Mouse (Mus musculus) CH12.LX (cell line): ENCODE results near the gene Pitx3. TPM values are rescaled to one million over a fixed set of nuclear protein-coding genes. Genes with fewer than 3 reads are reported as not detected.

Experiments used
- DNase-seq: peaks from one replicate; pipeline ENCODE4 v3.0.0-alpha.2; 2013; ENCODE audit errors: extremely low read depth
- H3K27ac ChIP-seq: 2 replicates; pipeline ENCODE4 v1.5.1; 2012; ENCODE audit warnings: low read depth, mild to moderate bottlenecking, control low read depth, moderate library complexity; ENCODE audit not compliant: insufficient read depth
- H3K27me3 ChIP-seq: replicated peaks from 2 replicates; pipeline ENCODE3; 2012; ENCODE audit warnings: inconsistent platforms
- H3K36me3 ChIP-seq, 2 experiments: replicated peaks in 1 of 2; 2 replicates each; pipeline versions ENCODE3 to v1.6.1; 2012; ENCODE audit warnings: inconsistent platforms in 1 of 2, low read length in 1 of 2, mild to moderate bottlenecking in 1 of 2, mixed read lengths in 1 of 2, moderate library complexity in 1 of 2; ENCODE audit not compliant: control insufficient read depth in 1 of 2, insufficient read depth in 1 of 2
- H3K4me1 ChIP-seq, 2 experiments: 2 replicates each; pipeline ENCODE4 v1.6.1; 2012; ENCODE audit warnings: inconsistent platforms in 1 of 2, moderate library complexity in 1 of 2; ENCODE audit not compliant: insufficient read depth in 2 of 2, control insufficient read depth in 1 of 2
- H3K4me2 ChIP-seq: 2 replicates; pipeline ENCODE4 v1.6.1; 2012; ENCODE audit warnings: low read depth, mild to moderate bottlenecking, control low read depth; ENCODE audit not compliant: poor library complexity, insufficient read depth, severe bottlenecking
- H3K4me3 ChIP-seq, 3 experiments: fragments of 150-350 bp in 1 of 3; sonication (generic) in 1 of 3; replicated peaks in 1 of 3; 2 replicates each; pipeline versions ENCODE3 to v1.5.1; 2011 to 2012; ENCODE audit warnings: low read depth in 2 of 3, low read length in 2 of 3, mild to moderate bottlenecking in 2 of 3, moderate library complexity in 2 of 3, control low read depth in 1 of 3, improper control_type of control experiment in 1 of 3, inconsistent platforms in 1 of 3, mixed read lengths in 1 of 3; ENCODE audit not compliant: poor library complexity in 1 of 3
- H3K79me2 ChIP-seq: replicated peaks from 2 replicates; pipeline ENCODE4 v1.6.1; 2012; ENCODE audit warnings: mild to moderate bottlenecking, moderate library complexity; ENCODE audit not compliant: control insufficient read depth, poor library complexity, insufficient read depth, severe bottlenecking; ENCODE audit errors: extremely low read depth
- H3K9ac ChIP-seq: 2 replicates; pipeline ENCODE4 v1.6.1; 2012; ENCODE audit warnings: low read depth, mild to moderate bottlenecking, control low read depth, moderate library complexity; ENCODE audit not compliant: insufficient read depth
- H3K9me3 ChIP-seq: replicated peaks from 2 replicates; pipeline ENCODE3; 2012; ENCODE audit warnings: low read length, inconsistent platforms, mixed read lengths
- BHLHE40 ChIP-seq: IDR thresholded peaks from 2 replicates; pipeline ENCODE4 v1.6.1; 2011; ENCODE audit warnings: mild to moderate bottlenecking, low read depth, low read length, improper control_type of control experiment
- CHD2 ChIP-seq: IDR thresholded peaks from 2 replicates; pipeline ENCODE4 v1.6.1; 2011; ENCODE audit warnings: low read length, improper control_type of control experiment
- EP300 ChIP-seq: IDR thresholded peaks from 2 replicates; pipeline ENCODE4 v1.6.1; 2011; ENCODE audit warnings: low read length, improper control_type of control experiment
- ETS1 ChIP-seq: conservative IDR thresholded peaks from 2 replicates; pipeline ENCODE4 v1.6.1; 2012; ENCODE audit warnings: low read depth, mild to moderate bottlenecking, inconsistent platforms, low read length, improper control_type of control experiment, moderate library complexity
- GABPA ChIP-seq: IDR thresholded peaks from 2 replicates; pipeline ENCODE4 v1.6.1; 2012; ENCODE audit warnings: low read depth, low read length, improper control_type of control experiment, inconsistent platforms; ENCODE audit not compliant: insufficient replicate concordance
- IRF4 ChIP-seq: IDR thresholded peaks from 2 replicates; pipeline ENCODE4 v1.6.1; 2014; ENCODE audit warnings: low read depth, mild to moderate bottlenecking, inconsistent platforms, low read length, improper control_type of control experiment
- JUN ChIP-seq: IDR thresholded peaks from 2 replicates; pipeline ENCODE4 v1.6.1; 2011; ENCODE audit warnings: low read depth, mild to moderate bottlenecking, low read length, improper control_type of control experiment, moderate library complexity; ENCODE audit not compliant: insufficient read depth
- MAFK ChIP-seq: IDR thresholded peaks from 2 replicates; pipeline ENCODE4 v1.6.1; 2011; ENCODE audit warnings: low read length, improper control_type of control experiment; ENCODE audit not compliant: insufficient replicate concordance
- MAX ChIP-seq: IDR thresholded peaks from 2 replicates; pipeline ENCODE4 v1.6.1; 2011; ENCODE audit warnings: low read length, improper control_type of control experiment
- MAZ ChIP-seq: IDR thresholded peaks from 2 replicates; pipeline ENCODE4 v1.6.1; 2012; ENCODE audit warnings: low read depth, mild to moderate bottlenecking, inconsistent platforms, low read length, improper control_type of control experiment, moderate library complexity
- MEF2A ChIP-seq: IDR thresholded peaks from 2 replicates; pipeline ENCODE4 v1.6.1; 2014; ENCODE audit warnings: low read depth, mild to moderate bottlenecking, inconsistent platforms, low read length, improper control_type of control experiment, borderline replicate concordance
- MXI1 ChIP-seq: IDR thresholded peaks from 2 replicates; pipeline ENCODE4 v1.6.1; 2011; ENCODE audit warnings: mild to moderate bottlenecking, low read depth, low read length, improper control_type of control experiment
- MYC ChIP-seq: IDR thresholded peaks from 2 replicates; pipeline ENCODE4 v1.6.1; 2011; ENCODE audit warnings: low read depth, mild to moderate bottlenecking, improper control_type of control experiment, low read length
- NELFE ChIP-seq: IDR thresholded peaks from 2 replicates; pipeline ENCODE4 v1.6.1; 2011; ENCODE audit warnings: low read depth, low read length, improper control_type of control experiment
- NRF1 ChIP-seq: IDR thresholded peaks from 2 replicates; pipeline ENCODE4 v1.6.1; 2014; ENCODE audit warnings: low read depth, mild to moderate bottlenecking, inconsistent platforms, low read length, improper control_type of control experiment, moderate library complexity
- POLR2AphosphoS2 ChIP-seq: IDR thresholded peaks from 2 replicates; pipeline ENCODE4 v1.6.1; 2011; ENCODE audit warnings: low read depth, low read length, improper control_type of control experiment
- RAD21 ChIP-seq: IDR thresholded peaks from 2 replicates; pipeline ENCODE4 v1.6.1; 2011; ENCODE audit warnings: low read depth, mild to moderate bottlenecking, low read length, improper control_type of control experiment, moderate library complexity
- TBP ChIP-seq: conservative IDR thresholded peaks from 2 replicates; pipeline ENCODE4 v1.6.1; 2011; ENCODE audit warnings: low read depth, low read length, improper control_type of control experiment
- UBTF ChIP-seq: IDR thresholded peaks from 2 replicates; pipeline ENCODE4 v1.6.1; 2012; ENCODE audit warnings: low read depth, mild to moderate bottlenecking, inconsistent platforms, low read length, improper control_type of control experiment, moderate library complexity
- USF2 ChIP-seq: conservative IDR thresholded peaks from 2 replicates; pipeline ENCODE4 v1.6.1; 2011; ENCODE audit warnings: low read depth, low read length, improper control_type of control experiment
- ZC3H11A ChIP-seq: IDR thresholded peaks from 2 replicates; pipeline ENCODE4 v1.6.1; 2012; ENCODE audit warnings: low read depth, mild to moderate bottlenecking, inconsistent platforms, low read length, improper control_type of control experiment
- ZKSCAN1 ChIP-seq: IDR thresholded peaks from 2 replicates; pipeline ENCODE4 v1.6.1; 2012; ENCODE audit warnings: low read depth, inconsistent platforms, low read length, improper control_type of control experiment, borderline replicate concordance
- ZMIZ1 ChIP-seq: IDR thresholded peaks from 2 replicates; pipeline ENCODE4 v1.6.1; 2012; ENCODE audit warnings: low read depth, mild to moderate bottlenecking, inconsistent platforms, low read length, improper control_type of control experiment
- ZNF384 ChIP-seq: IDR thresholded peaks from 2 replicates; pipeline ENCODE4 v1.6.1; 2012; ENCODE audit warnings: low read depth, low read length, improper control_type of control experiment, inconsistent platforms
- dilution Hi-C: fragments of 300-500 bp; cut with MboI; formaldehyde crosslinking; loops from 2 replicates; pipeline ENCODE4 v1.14.3; 2020; ENCODE audit warnings: low sequenced_read_pairs; ENCODE audit not compliant: extremely low pct_unique_long_range_greater_than_20kb, extremely low pct_ligation_motif_present
- in situ Hi-C: fragments of 300-500 bp; cut with MboI; formaldehyde crosslinking; loops from 3 replicates; pipeline ENCODE4 v1.14.3; 2019; ENCODE audit warnings: low sequenced_read_pairs, low pct_ligation_motif_present, low pct_unique_long_range_greater_than_20kb, mixed read lengths
- polyA plus RNA-seq: library from polyadenylated mRNA; unstranded; fragments of >175 nt; gene quantifications from 2 replicates; pipeline ENCODE4 v1.2.1, GENCODE M21; 2012; ENCODE audit warnings: low read depth; ENCODE audit not compliant: insufficient read length
- total RNA-seq, 2 experiments: library from RNA; depleted of rRNA; stranded (reverse); fragments of 300-350 nt in 1 of 2; fragments of >200 nt in 1 of 2; gene quantifications; 2 replicates each; pipeline ENCODE4 v1.2.3; 2012 to 2014

Pitx3 gene
- total and polyA plus RNA-seq, 3 experiments: not detected

- in situ Hi-C loops: no loop called here
- Histone ChIP-seq H3K27ac (no peak overlapping the region), H3K27me3 (peaks cover 48% of the 10 kb centered on the region), H3K9ac (no peak overlapping the region), H3K79me2 (no peaks in the 10 kb centered on the region), H3K4me3 (no peak overlapping the region), H3K9me3 (no peaks in the 10 kb centered on the region), H3K4me2 (no peak overlapping the region), H3K36me3 (no peaks in the 10 kb centered on the region), H3K4me1 (no peaks in the 10 kb centered on the region)
- TF ChIP-seq GABPA: no peak
- no peak for TF ChIP-seq MEF2A
- TF ChIP-seq CHD2: no peak
- TF ChIP-seq RAD21: no peak
- dilution Hi-C loops: no loop called here
- no peak for DNase-seq
Measured at GRCm38 (mm10) chr19:46123876-46124275, 24.2 kb downstream of the Pitx3 start.

GRCm38 (mm10) chr19:46120872-46121271 is 27.3 kb downstream of the Pitx3 start:
- H3K4me2 ChIP-seq: no peak overlapping the region
- H3K27me3 ChIP-seq: peaks cover 56% of the 10 kb centered on the region
- H3K9me3 ChIP-seq: no peaks in the 10 kb centered on the region
- H3K4me3 ChIP-seq: no peak overlapping the region
- in situ Hi-C loops (no loop called here), dilution Hi-C loops (no loop called here)
- no peak for DNase-seq
- H3K36me3 ChIP-seq: no peaks in the 10 kb centered on the region
- no peak for TF ChIP-seq MXI1
- TF ChIP-seq ZKSCAN1: no peak
- TF ChIP-seq EP300: no peak
- TF ChIP-seq ETS1: no peak
- TF ChIP-seq GABPA: no peak
- no peak for TF ChIP-seq TBP
- TF ChIP-seq NELFE: no peak
- TF ChIP-seq, all 38 proteins: peak for 0
- Histone ChIP-seq H3K27ac (no peak overlapping the region), H3K9ac (no peak overlapping the region), H3K4me1 (no peaks in the 10 kb centered on the region), H3K79me2 (no peaks in the 10 kb centered on the region)

- in situ Hi-C loops: no loop called here
- DNase-seq: no peak
- TF ChIP-seq ZMIZ1 (no peak), ZC3H11A (no peak), EP300 (no peak), TBP (no peak), NRF1 (no peak), MAZ (no peak), JUN (no peak), BHLHE40 (no peak), USF2 (no peak), NELFE (no peak), MYC (no peak), IRF4 (no peak), ZNF384 (no peak), POLR2AphosphoS2 (no peak), MAX (no peak), MAFK (no peak), MEF2A (no peak), UBTF (no peak)
- TF ChIP-seq, all 38 proteins: peak for 0
- Histone ChIP-seq H3K4me1 (no peaks in the 10 kb centered on the region), H3K79me2 (no peaks in the 10 kb centered on the region), H3K36me3 (no peaks in the 10 kb centered on the region), H3K4me3 (no peak overlapping the region), H3K4me2 (no peak overlapping the region), H3K27ac (no peak overlapping the region), H3K27me3 (peaks cover 54% of the 10 kb centered on the region), H3K9me3 (no peaks in the 10 kb centered on the region), H3K9ac (no peak overlapping the region)
- dilution Hi-C loops: no loop called here
Measured at GRCm38 (mm10) chr19:46119458-46119857, 28.7 kb downstream of the Pitx3 start.
